Mouse (Mus musculus): ENCODE measurements around the gene Plod3.
A peak's percentile ranks its signal among the peaks of the same experiment; 100 is the strongest.

GRCm38 (mm10) chr5:136961983-136962461 is 24.8 kb upstream of the Plod3 start:
- 0 out of 2 replicates have a peak, but pooled peaks have one; percentile 3 for TF ChIP-seq CTCF (conservative IDR thresholded peaks at IDR 0.05; ENCODE audit: insufficient read depth, insufficient read length, low read depth, low read length)
- TF ChIP-seq POLR2A (IDR thresholded peaks at IDR 0.05; ENCODE audit: low read depth, low read length) = no peak

Data from kidney, adult 2 months (tissue).